Mouse (Mus musculus): ENCODE data around the gene N4bp2l1. TPM values are rescaled to one million over a fixed set of nuclear protein-coding genes. Genes with fewer than 3 reads are reported as not detected.

The N4bp2l1 gene
- polyA plus RNA-seq, 1 experiment from 2014 or later = 9.6 TPM

Other genes starting within 250 kb of the N4bp2l1 start
- not detected in 2 replicates for gene Zar1l, start 79.0 kb downstream of the N4bp2l1 start, polyA plus RNA-seq (2015; fragmentation: Nextera tagmentation; extraction: Ambion mirVana)
- gene Brca2, start 74.6 kb downstream of the N4bp2l1 start, polyA plus RNA-seq (2015; fragmentation: Nextera tagmentation; extraction: Ambion mirVana) = 13.8 and 15.1 TPM in 2 replicates
- 26.8 and 27.5 TPM in 2 replicates for gene N4bp2l2, start 69.0 kb upstream of the N4bp2l1 start, polyA plus RNA-seq (2015; fragmentation: Nextera tagmentation; extraction: Ambion mirVana)
- gene Pds5b, start 76.6 kb upstream of the N4bp2l1 start, polyA plus RNA-seq (2015; fragmentation: Nextera tagmentation; extraction: Ambion mirVana) = 20.7 and 25.0 TPM in 2 replicates

Data from heart, embryonic 16.5 days (tissue).